Mouse (Mus musculus) left cerebral cortex, adult 18-20 months (tissue): Measurements from ENCODE around the gene Pus7. TPM values are rescaled to one million over a fixed set of nuclear protein-coding genes. Genes with fewer than 3 reads are reported as not detected.

Source experiments
- DNase-seq, 2 experiments: peaks; one replicate each; pipeline ENCODE4 v3.0.0; 2021 to 2022; ENCODE audit warnings: low spot score in 2 of 2, mixed read lengths in 1 of 2
- long read RNA-seq, 2 experiments: library from polyadenylated mRNA; stranded (forward); transcript quantifications; one replicate each; pipeline ENCODE4 v2.0.0; 2021
- total RNA-seq, 2 experiments: library from RNA; stranded (reverse); gene quantifications; 2 replicates each; pipeline ENCODE4 v1.2.3; 2021

Pus7 gene
- total RNA-seq = 10 to 100 TPM; 11.9 to 15.2 TPM
- long read RNA-seq, experiment 1, transcript Pus7-206 (17 exons, 3,266 nt) = major isoform, 5 of 15 reads
- long read RNA-seq, experiment 1, transcript Pus7-201 (16 exons, 3,407 nt) = major isoform, 5 of 15 reads
- long read RNA-seq, experiment 1, partial matches to known transcripts = 1 of 15 reads
- long read RNA-seq, experiment 1, other reads (novel, unspliced or antisense) = 4 of 15 reads
- long read RNA-seq, experiment 2, transcript Pus7-201 (16 exons, 3,407 nt) = minor isoform, 5 of 22 reads
- long read RNA-seq, experiment 2, transcript Pus7-206 (17 exons, 3,266 nt) = major isoform, 10 of 22 reads
- long read RNA-seq, experiment 2, partial matches to known transcripts = 3 of 22 reads
- long read RNA-seq, experiment 2, other reads (novel, unspliced or antisense) = 4 of 22 reads

DNA sequence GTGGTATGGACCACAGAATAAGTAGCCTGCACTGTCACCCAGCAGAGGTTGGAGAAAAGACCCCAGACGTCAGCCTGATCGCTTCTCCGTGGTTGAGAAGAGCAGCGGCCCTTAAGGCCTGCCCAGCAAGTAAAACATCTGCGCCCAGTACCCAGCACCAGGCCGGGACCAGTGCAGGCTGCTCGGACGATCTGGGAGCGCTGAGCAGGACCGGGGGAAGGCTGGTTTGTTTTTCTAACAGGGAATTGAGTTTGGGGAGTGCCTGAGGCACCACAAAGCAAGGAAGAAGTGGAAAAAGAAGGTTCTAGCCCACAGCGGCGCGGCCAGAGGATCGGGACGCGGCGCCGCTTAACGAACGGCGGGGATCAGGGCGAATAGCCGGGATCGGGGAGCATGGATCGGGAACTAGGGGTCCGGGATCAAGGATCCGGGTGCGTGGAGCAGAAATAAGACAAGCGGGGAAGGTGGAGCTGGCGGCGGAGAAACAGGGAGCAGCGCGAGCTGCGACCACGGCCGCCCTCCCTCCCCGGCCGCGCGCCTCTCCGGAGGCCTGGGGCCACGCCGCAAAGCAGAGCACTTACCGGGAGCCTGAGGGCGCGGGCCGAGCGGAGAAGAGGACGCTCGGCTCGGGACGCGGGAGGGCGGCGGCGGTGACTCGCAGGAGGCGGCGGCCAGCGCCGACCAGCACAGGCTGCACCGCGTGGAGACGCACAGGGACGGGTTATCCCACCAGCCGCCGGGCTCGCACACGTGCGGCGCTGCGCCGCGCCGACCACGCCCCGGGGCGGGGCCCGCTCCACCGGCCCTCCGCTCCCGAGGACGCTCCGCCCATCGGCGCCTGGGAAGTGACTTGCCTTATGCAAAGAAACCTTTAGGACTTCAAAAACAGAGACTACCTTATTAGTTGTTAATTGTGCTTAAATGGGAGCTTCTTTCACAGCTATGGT, at the start of gene Pus7:
Gene Pus7 (minus strand): TSS at position 781 of the 947 bp plus-strand sequence.
- peak; percentile 80 to 90 for DNase-seq

DNA sequence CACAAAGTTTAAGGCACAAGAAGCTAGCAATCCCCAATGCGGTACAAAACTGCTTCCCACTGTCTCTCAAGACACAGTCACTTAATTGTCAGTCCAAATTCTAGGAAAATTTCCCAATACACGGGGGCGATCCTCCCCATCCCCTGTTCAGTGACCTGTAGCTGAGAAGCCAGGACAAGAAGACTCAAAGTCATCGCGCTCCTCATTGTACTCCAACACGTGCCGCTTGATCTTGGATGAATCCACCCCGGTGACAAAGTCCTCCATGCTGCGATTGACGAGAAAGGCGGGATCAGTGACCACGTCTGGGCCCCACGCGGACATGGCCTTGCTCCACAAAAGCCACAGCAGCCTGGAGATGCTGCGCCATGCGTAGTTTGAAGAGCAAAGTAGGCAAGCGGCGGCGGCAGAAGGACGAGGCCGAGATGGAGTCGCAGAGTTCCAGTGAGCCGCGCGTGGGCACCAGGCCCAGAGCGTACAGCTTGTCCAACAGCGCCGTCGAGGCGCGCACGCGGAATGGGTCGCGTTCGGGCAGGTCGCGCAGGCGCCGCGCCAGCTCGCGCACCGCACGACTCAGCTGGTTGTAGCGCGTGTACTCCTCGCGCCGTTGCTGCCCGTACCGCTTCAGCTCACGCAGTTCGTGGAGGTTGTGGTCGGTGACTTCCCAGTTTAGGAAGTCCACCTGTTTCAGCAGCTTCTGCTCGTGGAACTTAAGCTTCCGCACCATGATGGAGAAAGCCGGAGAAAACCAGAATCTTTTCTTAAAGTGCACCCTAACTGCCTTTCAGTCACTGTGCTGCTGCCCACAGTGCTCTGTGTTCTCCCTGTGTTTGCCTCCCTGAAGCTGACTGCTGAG, 47.6 kb upstream of the Pus7 start:
- DNase-seq = peak; percentile 12 to 55

DNA sequence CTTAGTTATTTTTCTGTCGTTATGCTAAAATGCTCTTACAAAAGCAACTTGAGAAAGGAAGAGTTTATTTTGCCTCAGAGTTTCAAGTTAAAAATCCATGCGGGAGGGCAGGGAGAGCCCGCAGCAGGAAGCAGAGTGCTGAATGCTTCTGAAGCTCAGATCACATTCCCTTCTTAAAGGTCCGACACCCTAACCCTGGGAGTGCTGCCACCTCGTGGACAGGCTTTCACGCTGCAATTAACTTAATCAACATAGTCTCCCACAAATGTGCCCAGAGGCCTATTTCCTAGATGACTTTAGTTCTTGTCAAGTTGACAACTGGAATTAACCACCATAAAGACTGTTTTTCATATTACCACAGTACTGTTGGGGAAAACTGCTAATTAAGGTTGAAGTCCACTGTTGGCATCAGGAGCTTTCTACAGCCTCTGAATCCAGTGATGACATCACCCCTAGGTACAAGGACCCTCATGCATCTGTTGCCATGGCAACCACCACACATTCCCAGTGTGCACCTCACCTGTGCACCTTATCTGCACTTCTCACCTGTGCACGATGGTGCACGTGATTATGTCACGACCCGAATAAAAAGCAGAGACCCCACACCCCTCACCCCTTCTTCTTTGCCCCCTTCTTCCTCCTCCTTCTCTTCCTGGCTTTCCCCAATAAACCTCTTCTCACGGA, 43.0 kb upstream of the Pus7 start:
- peak; percentile 50 to 63 for DNase-seq

DNA sequence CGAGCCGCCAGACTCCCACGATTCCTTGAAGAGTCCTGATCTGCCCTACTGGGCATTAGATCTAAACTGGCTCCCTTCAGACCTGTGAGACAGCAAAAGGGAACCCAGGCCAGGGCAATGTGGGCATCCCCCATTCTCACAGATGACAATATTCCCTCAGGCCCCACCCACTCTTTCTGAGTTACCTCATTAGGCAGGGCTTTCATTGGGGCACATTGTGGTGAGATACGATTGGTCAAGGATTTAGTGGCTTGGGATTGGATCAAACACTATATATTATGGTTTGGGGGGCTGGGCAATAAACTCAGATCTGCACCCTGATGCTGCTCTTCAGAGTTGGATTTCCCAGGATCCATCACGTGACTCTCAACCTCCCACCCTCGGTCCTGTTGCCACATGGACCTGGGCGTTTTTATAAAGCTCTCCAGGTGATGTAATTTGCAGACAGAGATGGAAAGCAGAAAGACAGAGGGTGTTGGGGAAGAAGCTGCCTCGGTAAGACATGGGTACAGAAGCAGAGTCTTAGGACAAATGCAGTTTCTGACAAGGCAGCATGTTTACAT, 40.7 kb upstream of the Pus7 start:
- no peak for DNase-seq

DNA sequence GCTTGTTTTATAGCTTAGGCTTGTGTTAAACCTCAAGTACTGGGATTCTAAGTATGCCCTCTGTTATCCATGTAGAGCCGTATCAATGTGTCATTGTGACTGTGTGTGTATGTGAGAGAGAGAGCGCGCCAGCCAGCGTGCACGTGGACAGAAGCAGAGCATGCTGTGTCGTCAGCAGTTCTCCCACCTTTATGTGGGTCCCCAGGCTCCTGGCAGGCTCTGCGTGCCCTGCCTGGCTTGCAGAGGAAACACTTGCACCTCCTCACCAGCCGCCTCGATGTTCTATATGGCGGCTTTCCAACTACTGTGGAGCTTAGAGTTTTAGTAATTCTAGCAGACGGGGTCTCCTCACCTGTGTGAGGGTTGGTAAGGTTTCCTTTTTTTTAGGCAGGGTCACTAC, 38.8 kb upstream of the Pus7 start:
- DNase-seq = no peak

DNA sequence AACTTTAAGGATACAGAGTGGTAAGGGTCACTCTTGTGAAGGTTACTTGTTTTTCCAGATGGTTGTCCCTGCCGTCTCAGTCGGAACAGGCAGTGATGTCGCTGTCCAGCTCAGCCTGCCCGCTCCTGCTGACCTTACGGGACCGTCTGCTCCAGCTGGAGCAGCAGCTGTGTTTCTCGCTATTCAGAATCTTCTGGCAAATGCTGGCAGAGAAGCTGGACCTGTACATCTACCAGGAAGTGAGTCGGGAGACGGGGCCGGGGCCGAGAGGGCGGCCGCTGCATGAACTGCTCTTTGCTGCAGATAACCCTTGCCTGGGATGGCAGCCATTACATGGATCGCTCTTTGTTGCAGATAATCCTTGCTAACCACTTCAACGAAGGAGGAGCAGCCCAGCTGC, 33.2 kb upstream of the Pus7 start:
- DNase-seq = no peak

DNA sequence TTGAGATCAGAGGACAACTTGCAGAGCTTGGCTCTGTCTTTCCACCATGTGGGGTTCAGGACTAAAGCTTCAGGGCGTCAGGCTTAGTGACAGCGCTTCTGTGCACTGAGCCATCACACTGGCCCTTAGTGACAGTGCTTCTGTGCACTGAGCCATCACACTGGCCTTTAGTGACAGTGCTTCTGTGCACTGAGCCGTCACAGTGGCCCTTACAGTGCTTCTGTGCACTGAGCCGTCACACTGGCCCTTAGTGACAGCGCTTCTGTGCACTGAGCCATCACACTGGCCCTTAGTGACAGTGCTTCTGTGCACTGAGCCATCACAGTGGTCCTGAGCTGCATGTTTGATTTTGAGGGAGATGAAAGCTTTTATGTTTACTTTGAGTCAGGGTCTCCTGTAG, 31.3 kb upstream of the Pus7 start:
- no peak for DNase-seq

DNA sequence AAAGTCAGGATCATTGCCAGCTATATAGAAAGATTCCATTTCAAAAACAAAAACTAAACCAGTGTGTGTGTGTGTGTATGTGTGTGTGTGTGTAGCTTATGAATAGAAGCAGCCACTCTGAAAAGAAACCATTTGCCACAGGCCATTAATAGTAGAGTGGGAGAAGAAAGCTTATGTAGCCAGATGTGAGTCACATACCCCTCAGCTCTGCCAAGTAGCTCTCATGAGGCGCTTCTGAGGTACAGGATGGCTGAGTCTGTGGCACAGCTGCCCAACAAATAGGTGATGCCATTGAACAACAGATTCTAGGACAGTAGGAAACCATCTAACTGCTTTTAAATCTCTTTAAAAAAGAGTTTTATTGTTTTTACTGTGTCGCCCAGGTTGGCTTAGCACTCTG, 9.2 kb upstream of the Pus7 start:
- DNase-seq = no peak

DNA sequence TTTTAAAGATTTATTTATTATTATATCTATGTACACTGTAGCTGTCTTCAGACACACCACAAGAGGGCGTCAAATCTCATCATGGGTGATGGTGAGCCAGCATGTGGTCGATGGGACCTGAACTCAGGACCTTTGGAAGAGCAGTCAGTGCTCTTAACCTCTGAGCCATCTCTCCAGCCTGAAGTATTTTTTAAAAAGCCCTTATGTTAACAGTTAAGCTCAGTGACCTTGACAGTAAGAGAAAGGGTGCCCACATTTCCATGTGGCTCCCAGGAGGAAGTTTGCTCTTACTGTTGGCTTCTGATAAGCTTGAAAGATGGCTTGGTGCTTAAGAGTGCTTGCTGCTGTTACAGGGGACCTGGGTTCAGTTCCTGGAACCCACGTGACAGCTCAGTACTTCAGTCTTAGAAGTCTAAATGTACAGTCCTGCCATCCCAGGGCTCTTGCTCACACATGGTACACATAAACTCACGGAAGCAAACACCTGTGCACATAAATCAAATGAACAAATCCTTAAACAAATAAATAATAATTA, 5.6 kb upstream of the Pus7 start:
- DNase-seq = no peak

DNA sequence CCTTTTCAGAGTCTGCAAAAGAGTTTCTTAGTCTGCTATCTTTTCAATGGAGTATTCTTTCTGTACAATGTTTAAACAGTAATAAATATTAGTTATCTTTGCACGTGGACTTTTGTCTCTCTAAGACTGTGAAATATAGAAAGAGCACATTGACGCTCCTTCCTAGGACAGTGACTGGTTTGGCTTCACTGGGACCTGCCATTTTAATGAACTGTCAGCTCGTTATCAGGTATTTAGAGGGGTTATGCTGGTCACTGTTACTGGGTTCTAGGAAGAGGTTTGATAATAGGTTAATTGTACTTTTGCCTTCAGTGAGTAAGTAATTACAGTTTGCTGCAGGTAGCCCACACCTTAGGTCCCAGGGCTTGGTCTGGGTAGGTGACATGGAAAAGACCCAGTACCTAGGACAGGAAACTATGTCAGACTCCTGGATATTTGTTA, 4.9 kb upstream of the Pus7 start:
- no peak for DNase-seq

DNA sequence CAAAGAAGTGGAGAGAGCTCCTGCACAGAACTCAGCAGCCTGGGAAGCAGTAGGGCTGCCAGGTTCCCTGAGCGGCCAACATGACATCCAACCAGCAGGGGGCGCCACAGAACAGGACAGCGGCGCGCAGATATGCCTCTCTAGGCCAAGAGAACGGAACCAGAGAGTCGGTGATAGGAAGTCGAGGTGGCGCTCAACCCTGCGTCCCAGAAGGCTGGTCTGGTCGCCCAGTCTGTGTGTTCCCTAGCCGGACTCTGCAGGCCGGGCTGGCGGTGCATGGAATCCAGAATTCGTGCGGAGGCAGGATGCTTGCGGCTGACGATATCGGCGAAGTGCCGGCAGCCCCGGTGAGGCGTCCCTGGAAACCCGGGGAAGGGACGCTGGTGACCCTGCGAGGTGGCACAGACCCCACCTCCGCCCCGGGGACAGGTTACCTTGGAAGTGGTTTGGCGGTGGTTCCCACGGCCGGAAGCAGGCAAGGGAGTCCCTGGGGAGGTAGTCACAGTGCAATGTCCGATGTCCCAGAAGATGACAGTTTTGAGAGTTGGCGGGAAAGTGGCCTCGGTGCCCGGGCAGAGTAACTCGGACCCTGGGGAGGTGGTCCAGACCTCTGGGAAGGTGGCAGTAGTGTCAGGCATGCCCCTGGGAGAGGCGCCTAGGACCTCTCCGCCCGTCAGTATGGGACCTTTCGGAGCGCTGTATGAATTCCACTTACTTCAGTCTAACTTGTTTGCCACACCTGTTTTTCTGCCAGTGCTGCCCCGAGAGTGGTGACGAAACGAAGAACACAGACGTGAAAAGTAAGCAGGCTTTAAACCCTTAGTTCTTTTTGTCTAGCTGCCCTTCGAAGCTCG, 4.3 kb upstream of the Pus7 start, which contains the start of gene Rint1:
Gene Rint1 (plus strand): TSS at position 176 of the 854 bp plus-strand sequence.
- DNase-seq = peak; percentile 95 to 99

DNA sequence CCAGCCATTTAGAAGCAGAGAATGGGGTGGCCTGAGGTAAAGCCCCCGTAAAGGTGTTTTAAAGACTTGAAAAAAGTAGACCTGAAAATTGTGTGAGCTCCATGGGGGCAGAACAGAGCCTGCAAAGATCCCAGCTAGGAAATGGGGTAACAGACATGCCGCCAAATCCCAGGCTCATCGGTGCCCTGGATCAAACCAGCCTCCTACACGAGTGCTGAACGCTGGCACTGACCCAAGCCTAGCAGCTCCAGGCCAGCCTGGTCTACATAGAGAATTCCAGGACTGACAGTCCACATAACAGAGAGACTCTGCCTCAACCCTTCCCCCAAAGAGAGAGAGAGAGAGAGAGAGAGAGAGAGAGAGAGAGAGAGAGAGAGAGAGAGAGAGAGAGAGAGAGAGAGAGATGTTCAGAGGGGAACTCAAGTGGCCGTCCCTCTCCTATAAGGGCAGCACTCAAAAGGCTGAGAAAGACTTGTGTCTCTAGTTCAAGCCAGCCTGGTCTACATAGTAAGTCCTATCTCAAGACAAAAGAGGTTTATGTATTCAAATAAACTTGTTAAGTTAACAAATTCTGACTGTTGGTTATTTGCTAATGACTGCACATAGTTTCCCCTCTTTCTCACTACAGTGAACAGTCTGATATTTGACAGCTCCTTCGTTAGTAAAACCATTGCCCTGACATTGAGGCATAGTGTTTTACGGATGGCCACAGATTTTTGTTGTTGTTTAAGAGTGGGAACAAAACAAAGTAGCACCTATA, 1.3 kb downstream of the Pus7 start:
- no peak for DNase-seq

DNA sequence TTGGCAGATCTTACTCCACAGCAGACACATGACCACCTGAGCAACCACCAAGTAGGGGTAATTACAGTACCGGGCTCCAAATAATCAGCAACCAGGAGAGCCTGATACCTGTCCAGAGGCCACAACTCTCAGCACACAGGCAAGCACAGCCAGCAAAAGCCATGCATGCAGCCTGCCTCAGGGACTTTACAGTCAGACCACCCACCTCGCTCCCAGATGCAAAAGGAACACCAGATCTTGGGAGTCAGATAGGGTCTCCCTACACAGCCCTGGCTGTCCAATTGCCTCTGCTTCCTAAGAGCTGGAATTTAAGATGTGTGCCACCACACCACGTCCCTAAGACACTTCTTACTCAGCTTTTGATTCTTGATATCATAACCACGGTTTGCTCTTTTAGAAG, 2.3 kb downstream of the Pus7 start:
- no peak for DNase-seq

DNA sequence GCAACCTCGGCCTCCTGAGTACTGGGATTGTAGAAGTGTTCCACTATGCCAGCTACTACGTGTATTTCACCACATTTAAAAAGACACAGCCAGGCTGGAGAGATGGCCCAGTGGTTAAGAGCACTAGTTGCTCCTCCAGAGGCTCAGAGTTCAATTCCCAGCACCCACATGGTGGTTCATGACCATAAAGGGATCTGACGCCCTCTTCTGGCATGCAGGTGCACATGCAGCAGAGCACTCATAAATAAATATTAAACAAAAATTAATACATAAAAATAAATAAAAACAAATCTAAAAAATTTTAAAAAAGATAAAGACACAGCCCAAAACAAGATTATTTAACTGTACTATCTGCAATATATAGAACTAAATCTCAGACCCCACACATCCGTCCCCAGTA, 3.0 kb downstream of the Pus7 start:
- DNase-seq = no peak

DNA sequence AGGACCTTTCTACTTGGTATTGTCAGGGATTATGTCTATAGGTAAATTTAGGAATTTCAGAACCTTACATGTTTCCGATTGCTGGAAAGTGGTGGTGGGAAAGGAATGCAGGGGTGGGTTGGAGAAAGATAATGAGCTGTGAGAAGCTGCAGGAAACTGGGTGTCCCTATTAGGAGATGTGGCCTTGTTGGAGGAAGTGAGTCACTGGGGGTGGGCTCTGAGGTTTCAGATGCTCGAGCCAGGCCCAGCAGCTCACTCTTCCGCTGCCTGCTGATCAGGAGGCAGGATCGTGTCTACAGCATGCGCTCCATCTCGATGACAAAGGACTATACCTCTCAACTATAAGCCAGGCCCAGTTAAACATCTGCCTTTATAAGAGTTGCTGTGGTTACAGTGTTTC, 9.3 kb downstream of the Pus7 start:
- DNase-seq = no peak

DNA sequence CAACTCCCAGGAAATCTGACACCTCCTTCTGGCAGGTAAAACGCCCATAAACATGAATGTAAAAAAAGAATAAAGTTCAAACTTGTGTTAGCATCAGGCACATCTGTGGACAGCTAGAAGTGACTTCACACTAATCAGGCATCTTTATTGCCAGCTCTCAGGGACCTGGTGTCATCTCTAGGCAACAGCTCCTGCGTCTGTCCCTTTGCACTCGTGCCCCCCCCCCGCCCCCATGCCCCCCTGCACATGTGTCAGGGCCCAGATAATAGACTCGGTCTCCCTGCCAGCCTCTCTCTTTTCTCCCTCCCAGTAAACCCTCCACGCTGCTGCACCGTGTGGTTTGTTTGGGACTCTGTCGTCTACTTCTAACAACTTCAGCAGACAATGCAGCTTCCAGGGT, 12.4 kb downstream of the Pus7 start:
- DNase-seq = no peak

DNA sequence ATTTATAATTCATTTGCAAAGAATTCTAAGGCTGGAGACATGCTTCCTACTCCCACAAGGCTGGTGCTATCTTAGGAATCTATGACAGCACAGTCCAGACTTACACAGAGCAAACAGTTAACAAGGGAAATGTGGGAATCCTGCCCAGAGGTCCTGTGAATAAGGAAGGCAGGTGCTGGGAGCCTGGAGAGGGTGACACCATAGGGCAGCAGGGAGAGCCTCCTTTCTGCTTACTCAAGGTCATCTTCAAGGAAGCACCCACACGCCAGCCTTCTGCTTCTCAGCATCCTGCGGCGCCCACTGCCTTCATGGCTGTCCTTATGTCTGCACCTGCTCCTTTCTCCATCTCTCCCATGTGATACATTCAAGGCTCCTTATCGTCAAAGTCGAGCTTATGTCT, 19.0 kb downstream of the Pus7 start:
- peak; percentile 23 to 48 for DNase-seq

DNA sequence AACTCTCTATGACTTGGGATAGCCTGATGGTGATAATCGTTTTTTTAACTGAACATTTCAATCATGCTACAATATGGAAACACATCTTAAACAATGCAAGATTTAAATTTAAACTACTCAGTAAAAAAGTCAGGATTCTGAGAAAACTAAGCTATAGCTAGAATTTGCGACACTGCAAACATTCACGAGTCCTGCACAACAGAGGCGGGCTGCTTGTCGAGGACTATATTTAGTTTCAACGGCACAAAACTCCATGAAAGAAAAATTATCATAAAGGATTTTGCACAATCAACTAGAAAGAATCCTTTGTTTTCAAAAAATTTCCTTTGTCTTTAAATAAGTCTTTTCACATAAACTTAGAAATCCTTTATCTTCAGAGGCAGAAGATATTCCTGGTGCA, 21.0 kb downstream of the Pus7 start:
- DNase-seq = no peak
